Mouse (Mus musculus) right cerebral cortex, postnatal 36 days (tissue): Measurements from ENCODE around the gene Hist1h2af.
A peak's percentile ranks its signal among the peaks of the same experiment; 100 is the strongest.

Experiments
- DNase-seq, 2 experiments: peaks; one replicate each; pipeline ENCODE4 v3.0.0; 2022; ENCODE audit warnings: low spot score in 2 of 2, mixed read lengths in 1 of 2

Gene Hist1h2af

GRCm38 (mm10) chr13:23533560-23534367 is at the start of gene Hist1h2af:
TSS of gene Hist1h2af (plus strand) at chr13:23533906.
- DNase-seq = peak; percentile 72 to 81

DNA sequence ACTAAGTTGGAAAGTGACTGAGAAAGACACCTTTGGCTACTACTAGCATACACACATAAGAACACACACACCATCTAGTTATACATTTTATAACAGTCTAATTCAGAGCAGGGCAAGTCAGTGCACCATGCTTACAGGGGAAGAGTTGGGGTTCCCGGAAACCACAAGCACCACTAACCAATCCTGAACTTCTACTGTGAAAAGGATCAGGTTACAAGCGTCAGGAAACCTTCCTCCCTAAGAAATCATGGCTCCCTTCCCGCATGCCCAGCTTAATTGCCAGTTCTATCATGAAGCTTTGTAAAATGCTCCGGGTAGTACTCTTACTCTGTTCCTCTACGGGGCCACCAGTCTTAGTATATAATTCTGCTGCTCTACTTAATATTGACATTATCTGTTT is 48.4 kb upstream of the Hist1h2af start:
- no peak for DNase-seq

- DNase-seq = peak; percentile 59 to 81
These were observed 45.0 kb upstream of the Hist1h2af start, which contains the start of gene Btn2a2 for GRCm38 (mm10) chr13:23488400-23489322. TSS of gene Btn2a2 (minus strand) at chr13:23488857.

DNA sequence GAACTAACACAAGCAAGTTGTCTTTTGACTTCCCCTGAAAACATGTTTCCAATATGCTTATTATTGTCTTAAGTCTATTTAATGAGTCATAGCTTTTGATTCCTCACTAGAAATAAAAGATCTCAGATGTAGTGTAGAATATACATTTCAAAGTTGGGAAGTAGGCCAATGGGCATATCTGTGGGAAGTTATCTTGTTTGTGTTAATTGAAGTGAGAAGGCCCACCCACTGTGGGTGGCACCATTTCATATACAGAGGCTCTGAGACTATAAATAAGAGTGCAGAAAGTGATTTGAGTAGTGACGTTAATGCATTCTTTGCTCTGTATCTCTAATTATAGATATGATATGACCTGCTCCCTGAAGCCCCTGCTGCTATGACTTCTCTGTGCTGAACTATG is 42.8 kb upstream of the Hist1h2af start:
- DNase-seq = no peak

GRCm38 (mm10) chr13:23491263-23491662 is 42.4 kb upstream of the Hist1h2af start:
- DNase-seq = no peak

DNA sequence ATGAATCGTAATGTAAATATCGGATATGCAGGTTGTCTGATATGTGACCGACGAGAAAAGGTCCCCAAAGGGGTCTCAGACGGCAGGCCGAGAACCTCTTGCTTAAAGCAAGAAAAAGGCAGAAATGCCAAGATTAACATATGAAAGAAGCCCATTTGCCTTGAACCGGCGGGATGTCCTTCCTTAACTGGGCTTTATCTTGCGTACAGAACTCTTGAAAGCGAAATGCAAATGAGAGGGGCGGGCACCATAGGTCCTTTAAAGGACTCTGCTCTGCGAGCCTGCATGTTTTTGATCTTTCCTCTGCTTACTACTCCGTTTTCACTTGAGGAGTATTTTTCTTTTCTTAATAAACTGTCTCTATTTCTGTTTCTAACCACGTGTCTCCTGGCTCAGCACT is 41.7 kb upstream of the Hist1h2af start:
- no peak for DNase-seq

DNA sequence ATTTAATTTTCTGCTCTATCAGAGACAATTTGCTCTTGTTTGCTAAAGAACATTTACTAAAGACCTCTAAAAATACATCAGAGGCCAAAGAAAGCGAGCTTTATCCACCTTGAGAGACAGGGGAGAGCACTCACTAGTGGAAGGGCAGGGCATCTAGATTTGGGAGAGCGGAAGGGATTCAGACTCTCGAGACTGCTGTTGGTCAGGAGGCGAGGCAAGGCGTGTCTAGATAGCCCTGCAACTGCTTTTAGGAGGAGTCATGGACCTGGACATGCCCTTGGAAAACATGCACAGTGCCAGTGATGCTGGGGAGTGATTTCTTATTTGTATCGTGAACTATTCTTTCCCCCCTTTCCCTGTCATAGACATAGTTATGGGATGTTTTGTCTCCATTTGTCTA is 38.2 kb upstream of the Hist1h2af start:
- no peak for DNase-seq

- DNase-seq = peak in 1 of 2 experiments; percentile 22
These were observed 35.9 kb upstream of the Hist1h2af start for GRCm38 (mm10) chr13:23497656-23498321.

GRCm38 (mm10) chr13:23498653-23499052 is 35.1 kb upstream of the Hist1h2af start:
- no peak for DNase-seq

- DNase-seq = no peak
These were observed 33.8 kb upstream of the Hist1h2af start for GRCm38 (mm10) chr13:23499943-23500342.

GRCm38 (mm10) chr13:23500424-23501200 is 33.1 kb upstream of the Hist1h2af start:
- peak; percentile 69 to 77 for DNase-seq

DNA sequence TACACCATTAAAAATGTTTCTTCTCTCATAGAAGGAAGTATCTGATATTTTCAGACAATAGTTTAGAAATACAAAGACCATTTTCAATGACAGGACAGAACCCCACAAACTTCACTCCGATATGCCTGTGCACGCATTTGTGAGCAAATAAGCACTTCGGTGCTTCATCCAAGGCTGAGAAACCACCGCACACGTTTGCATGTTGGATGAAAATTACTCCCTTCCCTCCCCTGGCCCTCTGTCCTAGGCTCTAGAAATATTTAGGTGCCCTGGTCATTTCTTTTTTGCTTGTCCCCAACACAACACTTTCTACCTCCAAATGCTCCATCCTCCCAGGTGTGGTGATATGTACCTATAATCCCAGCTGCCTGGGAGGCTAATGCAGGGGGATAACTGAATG is 32.2 kb upstream of the Hist1h2af start:
- no peak for DNase-seq

DNA sequence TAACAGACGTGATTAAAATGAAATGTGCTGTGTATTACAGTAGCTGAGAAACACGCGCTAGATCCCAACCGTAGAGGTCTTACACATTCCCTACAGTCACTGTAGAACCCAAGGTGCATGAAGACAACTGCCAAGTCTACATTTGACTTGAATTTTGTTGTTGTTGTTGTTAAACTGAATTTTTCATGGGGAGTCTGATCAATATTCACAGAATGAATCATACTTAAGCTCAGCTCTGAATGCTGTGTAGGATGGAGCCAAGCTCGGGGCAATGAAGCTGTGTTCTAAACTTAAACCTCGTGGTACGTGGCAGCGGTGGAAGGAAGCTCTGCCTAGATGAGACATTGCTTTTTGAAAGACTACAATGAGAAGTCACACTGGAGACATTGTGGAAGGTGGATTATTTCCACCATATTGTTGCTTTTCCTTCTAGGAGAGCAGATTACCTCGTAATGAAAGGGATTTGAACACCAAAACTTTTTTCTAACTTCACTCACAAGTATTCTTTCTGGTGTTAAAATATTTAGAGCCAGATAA is 31.6 kb upstream of the Hist1h2af start:
- no peak for DNase-seq

GRCm38 (mm10) chr13:23502916-23503315 is 30.8 kb upstream of the Hist1h2af start:
- no peak for DNase-seq

DNA sequence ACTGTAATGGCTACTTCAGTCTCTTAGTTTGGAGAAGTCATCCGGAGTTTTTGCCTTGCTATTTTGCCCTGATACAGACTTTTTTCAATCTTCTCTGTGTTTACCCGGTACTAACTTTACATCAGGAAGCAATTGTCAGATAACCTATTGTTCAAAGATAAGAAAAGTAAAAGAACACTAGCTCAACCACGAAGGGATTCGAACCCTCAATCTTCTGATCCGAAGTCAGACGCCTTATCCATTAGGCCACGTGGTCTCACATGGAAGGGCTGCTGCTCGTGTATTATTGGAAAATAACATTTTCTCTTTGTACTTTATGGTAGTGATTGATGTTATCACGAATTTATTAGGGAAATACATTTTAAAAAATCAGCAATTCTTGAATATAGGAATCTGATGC is 29.9 kb upstream of the Hist1h2af start:
- peak in 1 of 2 experiments; percentile 29 for DNase-seq

- no peak for DNase-seq
These were observed 27.9 kb upstream of the Hist1h2af start for GRCm38 (mm10) chr13:23505662-23506345.

DNA sequence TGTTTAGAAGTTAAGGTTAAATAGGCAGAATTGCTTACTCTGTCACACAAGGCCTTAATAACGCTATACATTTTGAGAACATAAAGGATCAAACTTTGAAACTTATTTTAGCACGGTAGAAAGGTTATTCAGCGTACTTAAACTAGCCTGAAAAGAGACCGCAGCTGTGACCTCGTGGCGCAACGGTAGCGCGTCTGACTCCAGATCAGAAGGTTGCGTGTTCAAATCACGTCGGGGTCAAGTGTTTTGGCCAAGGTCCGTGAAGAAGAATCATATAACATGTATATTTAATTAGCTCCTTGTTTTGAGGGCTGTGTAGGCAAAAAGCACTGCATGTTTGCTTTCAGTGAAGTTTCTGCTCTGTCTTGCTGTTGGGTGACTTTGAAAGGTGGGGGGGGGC is 27.4 kb upstream of the Hist1h2af start:
- DNase-seq = no peak

DNA sequence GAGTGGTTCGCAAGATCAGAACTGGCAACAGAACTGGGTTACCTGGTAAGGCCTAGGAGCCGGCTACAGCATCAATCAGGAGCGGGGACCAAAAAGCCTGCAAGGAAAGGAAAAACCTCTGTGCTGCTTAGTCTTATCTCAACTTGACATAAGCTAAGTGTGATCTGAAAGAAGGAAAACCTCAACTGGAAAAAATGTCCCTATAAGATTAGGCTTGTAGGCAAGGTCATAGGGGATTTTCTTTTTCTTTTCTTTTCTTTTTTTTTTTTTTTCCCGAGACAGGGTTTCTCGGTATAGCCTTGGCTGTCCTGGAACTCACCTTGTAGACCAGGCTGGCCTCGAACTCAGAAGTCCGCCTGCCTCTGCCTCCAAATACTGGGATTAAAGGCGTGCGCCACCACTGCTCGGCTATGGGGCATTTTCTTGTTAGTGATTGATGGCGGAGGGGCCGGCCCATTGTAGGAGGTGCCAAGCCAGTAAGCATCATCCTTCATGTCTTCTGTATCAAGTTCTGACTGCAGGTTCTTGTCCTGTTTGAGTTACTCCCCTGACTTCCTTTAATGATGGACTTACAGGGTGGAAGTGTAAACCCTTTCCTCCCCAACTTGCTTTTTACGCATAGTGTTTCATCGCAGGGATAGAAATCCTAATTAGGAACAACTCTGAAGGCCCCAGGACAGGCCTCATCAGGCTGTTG is 26.7 kb upstream of the Hist1h2af start:
- DNase-seq = no peak

DNA sequence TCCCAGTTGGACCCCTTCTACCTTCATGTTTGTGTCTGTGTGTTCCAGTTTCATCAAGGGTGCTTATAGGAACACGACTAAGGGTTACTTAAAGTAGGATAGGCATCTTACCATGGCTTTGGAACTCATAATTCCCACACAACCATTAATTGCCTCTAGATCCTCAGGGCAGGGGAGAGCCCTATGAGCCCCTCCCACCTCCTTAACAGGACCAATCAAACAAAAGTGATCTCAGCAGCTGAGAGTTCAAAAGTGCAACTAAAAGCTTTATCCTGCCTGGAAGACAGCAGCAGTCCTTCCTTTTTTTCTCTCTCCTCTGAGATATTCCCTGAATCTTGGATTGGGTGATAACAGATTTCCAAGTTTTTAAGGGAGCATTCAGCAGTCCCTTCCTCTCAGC is 23.6 kb upstream of the Hist1h2af start:
- DNase-seq = no peak

DNA sequence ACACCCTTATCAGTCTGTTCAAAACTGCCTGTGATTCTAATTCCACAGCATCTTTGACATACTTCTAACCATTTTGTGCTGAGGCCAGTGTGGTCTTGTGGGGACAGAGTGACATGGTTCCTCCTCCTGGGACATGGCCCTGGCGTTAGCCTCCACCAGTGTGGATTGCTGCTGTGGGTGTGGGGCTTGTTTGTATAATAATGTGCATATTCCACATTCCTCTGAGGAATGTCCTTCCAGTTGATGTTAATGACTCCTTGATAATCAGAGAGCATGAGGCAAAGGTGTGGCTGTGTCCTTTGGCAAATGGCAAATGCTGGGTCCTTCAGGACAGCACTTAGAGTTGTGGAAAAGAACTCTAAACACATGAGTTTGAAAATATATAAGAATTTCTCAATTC is 20.2 kb upstream of the Hist1h2af start:
- DNase-seq = no peak
